Mouse (Mus musculus) forebrain, embryonic 12.5 days (tissue): ENCODE results near the gene Bmp3. TPM values are rescaled to one million over a fixed set of nuclear protein-coding genes. Genes with fewer than 3 reads are reported as not detected.
A peak's percentile ranks its signal among the peaks of the same experiment; 100 is the strongest.

ENCODE experiments used
- ATAC-seq: fragments of 200-750 bp; cut with Nextera tagmentation; 2 replicates; pipeline ENCODE4 v1.8.0; 2017; ENCODE audit warnings: moderate TSS enrichment; ENCODE audit not compliant: low FRiP score
- H3K27ac ChIP-seq: fragments of 300-500 bp; sonication (generic); 2 replicates; pipeline ENCODE4 v1.5.1; 2016; ENCODE audit warnings: mild to moderate bottlenecking
- H3K27me3 ChIP-seq: fragments of 300-500 bp; sonication (generic); 2 replicates; pipeline ENCODE4 v1.6.1; 2016; ENCODE audit warnings: mild to moderate bottlenecking
- H3K36me3 ChIP-seq: fragments of 300-500 bp; sonication (generic); replicated peaks from 2 replicates; pipeline ENCODE4 v1.6.1; 2016; ENCODE audit warnings: mild to moderate bottlenecking
- H3K4me1 ChIP-seq: fragments of 300-500 bp; sonication (generic); 2 replicates; pipeline ENCODE4 v1.6.1; 2016
- H3K4me2 ChIP-seq: fragments of 300-500 bp; sonication (generic); 2 replicates; pipeline ENCODE4 v1.6.1; 2016; ENCODE audit warnings: mild to moderate bottlenecking, moderate library complexity
- H3K4me3 ChIP-seq: fragments of 300-500 bp; sonication (generic); replicated peaks from 2 replicates; pipeline ENCODE4 v1.5.1; 2016; ENCODE audit warnings: mild to moderate bottlenecking
- H3K9ac ChIP-seq: fragments of 300-500 bp; sonication (generic); 2 replicates; pipeline ENCODE4 v1.6.1; 2016; ENCODE audit warnings: mild to moderate bottlenecking
- H3K9me3 ChIP-seq: fragments of 300-500 bp; sonication (generic); 2 replicates; pipeline ENCODE4 v1.6.1; 2016
- WGBS: fragments of 180-500 bp; shearing (Covaris S2); methylation state at CpG from one replicate; pipeline ENCODE4 v1.1.7; 2016; 5-methylcytosine and 5-hydroxymethylcytosine counted together
- polyA plus RNA-seq: library from polyadenylated mRNA; unstranded; fragments of >200 nt; fragmentation: Nextera tagmentation; extraction: Ambion mirVana; gene quantifications from 2 replicates; pipeline ENCODE4 v1.2.1, GENCODE M21; 2016

Gene Bmp3
- polyA plus RNA-seq = 0.86 and 0.96 TPM in 2 replicates

DNA sequence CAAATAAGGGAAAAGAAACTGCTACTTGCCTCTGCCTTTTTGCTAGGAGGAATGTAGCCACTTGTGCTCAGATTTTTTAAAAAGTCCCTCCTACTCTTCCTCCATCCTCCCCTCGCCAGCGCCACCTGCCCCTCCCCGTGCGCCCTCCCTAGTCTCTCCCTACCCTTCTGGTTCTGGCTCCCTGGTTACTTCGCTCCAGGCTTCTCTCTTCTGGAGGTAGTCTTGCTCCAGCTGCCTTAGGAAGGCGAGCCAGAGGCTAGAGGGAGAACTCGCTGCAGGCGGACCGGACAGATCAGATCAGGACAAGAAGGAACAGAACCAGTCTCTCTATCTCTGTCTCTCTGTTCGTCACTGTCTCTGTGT is at the start of gene Bmp3:
Gene Bmp3, plus strand, starts transcription at position 152 of the 363 bp plus-strand sequence.
- Histone ChIP-seq H3K9me3 (no peaks in the 10 kb centered on the region), H3K27me3 (peaks cover 44% of the 10 kb centered on the region), H3K36me3 (no peaks in the 10 kb centered on the region), H3K4me1 (peaks cover 16% of the 10 kb centered on the region), H3K4me2 (peak within 1 kb of the TSS; percentile 96), H3K4me3 (peak within 1 kb of the TSS; percentile 54), H3K27ac (no peak within 1 kb of the TSS), H3K9ac (peak within 1 kb of the TSS; percentile 57)
- WGBS = 2% methylated on average over 10 of the region's 10 CpGs
- peak; percentile 44; the same call in 1 of the 2 replicates for ATAC-seq

DNA sequence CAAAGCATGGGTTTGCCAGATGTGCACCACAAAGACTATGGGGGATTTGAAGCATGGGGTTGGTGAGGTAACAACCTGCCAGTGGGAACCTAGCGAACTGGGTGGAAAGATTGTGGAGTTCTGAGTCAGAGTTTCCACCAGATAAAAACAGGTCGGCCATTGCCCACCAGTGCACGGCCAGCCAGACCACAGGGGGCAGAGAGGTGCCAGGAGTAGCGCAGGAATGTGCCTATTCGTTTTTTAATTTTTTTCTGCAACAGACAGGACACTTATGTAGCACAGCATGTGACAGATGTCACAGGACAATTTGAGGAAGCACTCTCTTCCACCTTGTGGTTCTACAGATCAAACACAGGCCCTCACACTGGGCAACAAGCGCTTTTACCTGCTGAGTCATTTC is 49.5 kb upstream of the Bmp3 start:
- no peak for ATAC-seq
- Histone ChIP-seq H3K4me1 (peaks cover 5% of the 10 kb centered on the region), H3K36me3 (no peaks in the 10 kb centered on the region), H3K4me2 (no peak overlapping the region), H3K9ac (no peak overlapping the region), H3K9me3 (no peaks in the 10 kb centered on the region), H3K27ac (no peak overlapping the region), H3K4me3 (no peak overlapping the region), H3K27me3 (no peaks in the 10 kb centered on the region)
- 90% methylated on average over 6 of the region's 6 CpGs for WGBS

DNA sequence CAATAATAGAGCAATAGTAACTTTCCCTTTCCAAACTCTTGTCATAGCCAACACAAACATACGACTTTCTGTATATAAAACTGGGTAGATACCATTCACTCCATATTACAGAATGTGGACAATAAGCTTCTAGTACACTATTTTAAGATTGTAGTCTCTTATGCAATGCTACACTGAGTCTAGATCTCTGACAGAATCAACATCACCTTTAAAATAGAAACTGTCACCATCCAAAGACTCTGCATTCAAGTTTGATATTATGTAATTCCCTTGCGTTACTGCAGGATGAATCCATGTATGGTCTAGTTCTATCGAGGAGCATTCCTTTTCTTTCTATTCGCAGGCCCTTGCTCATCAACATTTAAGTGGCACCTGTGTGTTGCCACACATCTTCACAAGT is 47.7 kb upstream of the Bmp3 start:
- Histone ChIP-seq H3K27me3 (no peaks in the 10 kb centered on the region), H3K9ac (no peak overlapping the region), H3K4me3 (no peak overlapping the region), H3K27ac (no peak overlapping the region), H3K9me3 (no peaks in the 10 kb centered on the region), H3K4me1 (peaks cover 2% of the 10 kb centered on the region), H3K36me3 (no peaks in the 10 kb centered on the region), H3K4me2 (no peak overlapping the region)
- no peak for ATAC-seq
- WGBS = 94% methylated on average over 4 of the region's 4 CpGs

DNA sequence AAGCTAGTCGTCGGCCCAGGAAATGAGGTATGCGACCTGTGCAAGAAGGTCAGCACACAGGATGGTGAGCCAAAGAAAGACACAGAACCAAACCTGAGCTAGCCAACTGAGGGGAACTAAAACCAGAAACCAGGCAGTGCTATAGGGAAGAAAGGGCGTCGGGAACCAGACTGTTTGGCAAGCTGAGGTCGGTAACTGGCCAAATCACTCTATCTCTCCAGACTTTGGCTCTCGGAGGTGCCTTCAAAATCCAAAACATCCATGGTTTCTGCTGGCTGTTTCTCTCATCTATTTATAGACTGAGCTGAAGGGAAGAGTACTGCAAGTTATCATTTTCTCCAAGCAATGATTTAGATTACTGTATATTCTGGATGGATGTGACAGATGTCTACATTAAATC is 47.2 kb upstream of the Bmp3 start:
- H3K4me2 ChIP-seq = no peak overlapping the region
- 92% methylated on average over 7 of the region's 7 CpGs for WGBS
- H3K9ac ChIP-seq = no peak overlapping the region
- no peaks in the 10 kb centered on the region for H3K27me3 ChIP-seq
- no peak for ATAC-seq
- H3K4me3 ChIP-seq = no peak overlapping the region
- H3K27ac ChIP-seq = no peak overlapping the region
- H3K36me3 ChIP-seq = no peaks in the 10 kb centered on the region
- H3K9me3 ChIP-seq = no peaks in the 10 kb centered on the region
- H3K4me1 ChIP-seq = no peaks in the 10 kb centered on the region

DNA sequence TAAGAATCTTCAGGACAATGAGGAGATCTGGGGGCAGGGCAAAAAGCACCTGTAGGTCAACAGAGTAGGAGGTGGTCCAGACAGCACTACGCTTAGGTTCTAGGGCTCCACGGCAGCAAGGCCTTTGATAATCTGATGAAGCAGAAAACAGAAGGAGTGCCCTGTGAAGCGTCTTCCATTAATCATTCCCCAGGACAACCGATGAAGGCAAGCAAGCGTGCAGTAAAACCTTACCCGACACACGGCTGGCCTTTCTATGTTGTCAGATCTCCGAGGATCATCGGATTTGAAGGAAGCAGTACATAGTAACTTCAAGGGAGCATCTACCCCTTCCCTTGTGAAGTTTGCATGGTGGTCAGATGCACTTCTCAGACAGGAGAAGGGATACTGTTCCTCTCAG is 46.3 kb upstream of the Bmp3 start:
- WGBS = 83% methylated on average over 9 of the region's 9 CpGs
- ATAC-seq = no peak
- Histone ChIP-seq H3K4me2 (no peak overlapping the region), H3K4me3 (no peak overlapping the region), H3K9me3 (no peaks in the 10 kb centered on the region), H3K27me3 (no peaks in the 10 kb centered on the region), H3K27ac (no peak overlapping the region), H3K4me1 (no peaks in the 10 kb centered on the region), H3K9ac (no peak overlapping the region), H3K36me3 (no peaks in the 10 kb centered on the region)

DNA sequence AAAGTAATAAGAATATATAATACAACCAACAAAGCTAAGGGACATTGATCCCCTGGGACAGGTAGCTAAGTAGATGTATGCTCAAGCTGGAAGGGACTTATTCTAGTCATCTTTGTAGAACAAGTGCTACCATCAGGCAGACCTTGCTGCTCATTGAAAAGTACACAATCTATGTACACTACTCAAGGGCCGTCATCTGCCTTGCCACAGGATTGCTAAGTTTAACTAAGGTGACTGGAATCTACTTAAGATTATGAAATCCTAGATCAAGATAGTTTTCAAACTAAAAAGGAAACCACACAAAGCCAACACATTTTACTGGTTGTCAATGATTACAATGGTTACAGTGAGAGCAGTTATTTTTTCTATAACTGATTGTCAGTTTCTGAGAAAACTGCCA is 41.8 kb upstream of the Bmp3 start:
- Histone ChIP-seq H3K4me2 (no peak overlapping the region), H3K9me3 (no peaks in the 10 kb centered on the region), H3K4me3 (no peak overlapping the region), H3K36me3 (no peaks in the 10 kb centered on the region), H3K4me1 (no peaks in the 10 kb centered on the region), H3K27ac (no peak overlapping the region), H3K9ac (no peak overlapping the region), H3K27me3 (no peaks in the 10 kb centered on the region)
- 95% methylated on average over 1 of the region's 1 CpGs for WGBS
- no peak for ATAC-seq

DNA sequence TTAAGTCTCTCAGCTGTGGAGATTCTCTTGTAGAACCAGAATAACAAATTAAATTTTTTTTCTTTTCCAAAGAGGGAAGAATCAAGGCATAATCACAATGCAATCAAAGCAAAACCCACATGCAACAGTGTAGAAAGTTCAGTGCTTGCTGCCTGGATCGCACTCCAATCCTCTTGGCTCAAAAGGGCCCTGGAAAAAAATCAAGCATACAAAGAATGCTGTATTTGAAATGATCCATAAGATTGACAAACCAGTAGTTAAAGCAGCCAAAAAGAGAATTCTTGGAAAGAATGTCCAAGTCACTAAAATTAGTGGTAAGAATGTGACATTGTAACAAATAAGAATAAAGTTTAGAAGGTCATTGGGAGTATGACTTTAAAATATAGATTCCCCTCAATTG is 38.9 kb upstream of the Bmp3 start:
- Histone ChIP-seq H3K9me3 (no peaks in the 10 kb centered on the region), H3K36me3 (no peaks in the 10 kb centered on the region), H3K4me1 (no peaks in the 10 kb centered on the region), H3K4me2 (no peak overlapping the region), H3K9ac (no peak overlapping the region), H3K27me3 (no peaks in the 10 kb centered on the region), H3K27ac (no peak overlapping the region), H3K4me3 (no peak overlapping the region)
- no peak for ATAC-seq
- WGBS = 94% methylated on average over 1 of the region's 1 CpGs

DNA sequence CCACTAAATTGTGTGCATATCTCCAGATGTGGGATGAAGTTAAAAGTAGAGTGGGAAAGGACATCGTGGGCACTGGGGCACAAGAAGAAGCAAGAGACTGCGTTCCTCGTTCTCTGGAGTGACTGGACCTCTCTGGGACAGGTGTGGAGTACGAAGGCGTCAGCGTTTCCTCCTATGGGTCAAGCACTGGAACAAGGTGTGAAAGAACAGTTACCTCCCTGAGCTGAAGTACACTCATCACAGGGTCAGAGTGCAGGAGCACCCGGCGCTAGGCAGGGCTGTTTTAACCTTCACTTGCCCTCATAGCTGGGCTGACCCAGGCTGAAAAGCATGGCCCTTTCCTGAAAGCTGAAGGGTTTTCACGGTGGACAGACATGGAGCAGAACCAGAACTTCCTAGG is 20.5 kb upstream of the Bmp3 start:
- H3K4me1 ChIP-seq = no peaks in the 10 kb centered on the region
- 86% methylated on average over 9 of the region's 9 CpGs for WGBS
- no peak overlapping the region for H3K9ac ChIP-seq
- H3K36me3 ChIP-seq = no peaks in the 10 kb centered on the region
- no peak overlapping the region for H3K27ac ChIP-seq
- no peak for ATAC-seq
- H3K4me3 ChIP-seq = no peak overlapping the region
- no peaks in the 10 kb centered on the region for H3K9me3 ChIP-seq
- no peaks in the 10 kb centered on the region for H3K27me3 ChIP-seq
- H3K4me2 ChIP-seq = no peak overlapping the region

DNA sequence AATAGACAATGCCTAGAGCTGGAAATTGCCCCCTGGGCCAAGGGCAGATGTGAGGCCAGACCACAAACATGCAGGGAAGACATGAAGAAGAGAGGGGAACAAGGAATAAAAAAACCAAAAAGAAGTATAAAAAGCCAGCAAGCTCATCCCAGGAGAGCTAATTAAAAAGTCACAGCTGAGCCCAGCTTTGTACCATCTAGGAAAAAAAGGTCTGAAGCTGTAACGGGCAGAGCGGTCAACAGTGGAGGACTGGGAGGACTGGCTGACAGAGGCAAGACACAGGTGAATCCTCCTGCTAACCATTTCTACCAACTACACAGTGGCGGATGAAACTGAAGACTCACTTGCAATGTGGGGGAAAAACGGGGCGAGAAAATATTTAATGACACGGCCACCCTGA is 19.9 kb upstream of the Bmp3 start:
- H3K27me3 ChIP-seq = no peaks in the 10 kb centered on the region
- no peaks in the 10 kb centered on the region for H3K9me3 ChIP-seq
- H3K4me2 ChIP-seq = no peak overlapping the region
- H3K4me1 ChIP-seq = no peaks in the 10 kb centered on the region
- no peak overlapping the region for H3K4me3 ChIP-seq
- H3K27ac ChIP-seq = no peak overlapping the region
- WGBS = 76% methylated on average over 6 of the region's 6 CpGs
- H3K9ac ChIP-seq = no peak overlapping the region
- no peak for ATAC-seq
- H3K36me3 ChIP-seq = no peaks in the 10 kb centered on the region

DNA sequence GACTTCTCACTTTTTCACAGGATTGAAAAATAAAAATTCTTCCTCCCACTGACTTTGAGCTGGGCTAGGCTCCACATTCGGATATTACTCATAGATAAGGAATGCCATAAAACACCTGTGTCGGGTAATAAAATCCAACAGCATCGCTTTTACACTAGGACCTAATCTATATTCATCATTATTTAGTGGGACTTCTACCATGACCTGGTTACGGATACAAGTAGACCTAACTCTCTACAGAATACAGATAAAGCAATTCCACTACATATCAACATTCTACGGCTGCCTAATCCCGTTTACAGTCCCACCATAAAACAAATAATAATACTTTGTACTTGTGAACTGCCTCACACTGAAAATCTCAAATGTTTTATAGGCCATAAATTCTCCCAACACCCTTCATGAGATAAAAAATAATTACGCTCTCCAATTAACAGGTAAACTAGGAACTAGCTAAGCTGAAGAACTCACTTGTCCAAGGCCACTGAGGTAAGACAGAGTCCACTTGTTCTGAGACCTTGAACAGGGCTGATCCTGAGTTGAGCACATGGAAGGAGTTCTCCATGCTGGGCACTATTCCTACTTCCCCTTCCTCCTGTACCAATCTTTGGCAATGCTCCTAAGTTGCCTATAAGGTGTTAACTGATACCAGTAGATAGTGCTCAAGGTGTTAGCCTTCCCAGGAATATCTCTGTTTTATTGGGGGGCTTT is 11.5 kb upstream of the Bmp3 start:
- Histone ChIP-seq H3K9me3 (no peaks in the 10 kb centered on the region), H3K4me2 (no peak overlapping the region), H3K4me1 (no peaks in the 10 kb centered on the region), H3K9ac (no peak overlapping the region), H3K4me3 (no peak overlapping the region), H3K27ac (no peak overlapping the region), H3K27me3 (no peaks in the 10 kb centered on the region), H3K36me3 (no peaks in the 10 kb centered on the region)
- 90% methylated on average over 7 of the region's 7 CpGs for WGBS
- ATAC-seq = no peak

DNA sequence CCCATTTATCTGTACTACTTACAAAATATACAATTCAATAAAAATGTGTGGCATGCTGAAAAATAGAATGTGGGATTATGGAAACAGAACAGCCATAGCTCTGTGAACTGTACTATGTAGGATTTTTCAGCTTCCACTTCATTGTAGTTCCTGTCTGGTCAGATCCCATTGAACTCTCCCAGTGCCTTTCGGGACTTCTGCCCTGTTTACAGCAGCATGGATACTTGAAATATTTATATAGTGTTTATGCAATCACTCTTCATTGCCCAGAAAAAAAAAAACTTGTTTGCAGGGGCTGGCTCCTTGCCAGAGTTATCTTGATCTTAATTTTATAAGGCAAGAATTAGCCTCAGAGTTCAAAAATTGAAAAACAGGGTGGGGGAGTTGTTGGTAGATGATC is 9.6 kb upstream of the Bmp3 start:
- Histone ChIP-seq H3K9me3 (no peaks in the 10 kb centered on the region), H3K27me3 (no peaks in the 10 kb centered on the region), H3K9ac (no peak overlapping the region), H3K4me3 (no peak overlapping the region), H3K4me1 (no peaks in the 10 kb centered on the region), H3K4me2 (no peak overlapping the region), H3K27ac (no peak overlapping the region), H3K36me3 (no peaks in the 10 kb centered on the region)
- WGBS = 77% methylated on average over 1 of the region's 1 CpGs
- no peak for ATAC-seq

DNA sequence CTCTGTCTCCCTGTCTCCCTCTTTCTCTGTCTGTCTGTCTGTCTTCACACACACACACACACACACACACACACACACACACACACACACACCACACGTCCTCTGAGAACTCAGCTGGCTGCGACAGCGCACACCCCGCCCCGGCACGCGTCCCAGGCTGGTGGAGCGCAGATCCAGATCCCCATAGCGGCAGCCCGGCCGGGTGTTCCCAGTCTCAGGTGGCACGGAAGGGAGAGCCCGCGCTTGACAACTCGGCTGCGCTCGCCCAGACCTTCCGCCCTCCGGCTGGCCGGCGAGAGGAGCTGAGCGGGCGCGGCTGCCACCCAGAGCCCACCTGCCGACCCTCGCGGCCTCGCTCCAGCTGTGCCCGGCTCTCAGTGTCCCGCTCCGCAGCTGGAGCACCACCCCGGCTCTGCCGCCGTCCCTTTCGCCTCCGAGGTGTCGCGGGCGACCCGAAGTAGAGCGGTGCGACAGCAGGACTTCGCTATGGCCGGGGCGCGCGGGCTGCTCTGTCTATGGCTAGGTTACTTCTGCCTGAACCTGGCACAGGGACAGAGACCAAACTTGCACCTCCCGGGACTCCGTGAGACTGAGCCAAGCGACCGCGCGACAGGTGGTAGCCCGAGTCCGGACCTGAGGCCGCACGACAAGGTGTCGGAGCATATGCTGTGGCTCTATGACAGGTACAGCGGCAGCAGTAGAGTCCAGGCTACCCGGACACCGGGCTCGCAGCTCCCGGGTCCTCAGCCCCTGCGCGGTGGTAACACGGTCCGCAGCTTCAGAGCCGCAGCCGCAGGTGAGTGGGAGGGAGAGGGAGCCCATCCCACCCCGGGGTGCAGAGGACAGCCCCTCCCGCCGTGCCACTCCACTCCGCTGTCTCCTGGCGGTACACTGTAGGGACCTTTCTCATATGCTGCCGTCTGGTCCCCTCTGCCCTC is 681 bp downstream of the Bmp3 start:
- Histone ChIP-seq H3K4me2 (peak overlapping the region; percentile 96), H3K9me3 (no peaks in the 10 kb centered on the region), H3K4me3 (peak overlapping the region; percentile 54), H3K36me3 (no peaks in the 10 kb centered on the region), H3K4me1 (peaks cover 16% of the 10 kb centered on the region), H3K27ac (no peak overlapping the region), H3K27me3 (peaks cover 44% of the 10 kb centered on the region), H3K9ac (peak overlapping the region; percentile 57)
- ATAC-seq = peak; percentile 77
- under 1% methylated on average over 72 of the region's 75 CpGs for WGBS

DNA sequence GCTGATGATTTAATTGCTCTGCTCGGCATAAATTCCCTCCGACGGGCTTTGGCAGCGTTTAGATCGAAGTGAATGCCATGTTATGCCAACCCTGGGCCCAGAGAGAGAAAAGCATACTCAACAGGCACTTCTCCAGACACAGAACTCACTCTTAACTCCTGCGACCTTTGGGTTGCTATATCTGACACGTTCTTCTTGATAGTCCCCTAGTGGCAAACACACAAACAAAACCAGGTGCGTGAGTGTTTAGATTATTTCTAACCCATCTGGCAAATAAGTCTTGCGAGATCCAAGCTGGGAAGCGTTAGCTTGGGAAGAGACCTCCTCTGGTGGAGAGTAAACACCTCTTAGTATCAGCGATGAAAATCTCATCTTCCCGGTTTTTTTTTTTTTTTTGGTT is 1.5 kb downstream of the Bmp3 start:
- H3K9me3 ChIP-seq = no peaks in the 10 kb centered on the region
- H3K27ac ChIP-seq = no peak overlapping the region
- H3K4me1 ChIP-seq = peaks cover 16% of the 10 kb centered on the region
- H3K36me3 ChIP-seq = no peaks in the 10 kb centered on the region
- no peak for ATAC-seq
- H3K9ac ChIP-seq = no peak overlapping the region
- H3K27me3 ChIP-seq = peaks cover 44% of the 10 kb centered on the region
- H3K4me2 ChIP-seq = peak overlapping the region; percentile 96
- 16% methylated on average over 12 of the region's 12 CpGs for WGBS
- peak overlapping the region; percentile 54 for H3K4me3 ChIP-seq
